Mouse (Mus musculus) induced T-regulatory cell, adult 2 months (primary cell): ENCODE results near the gene Map3k5.

Source experiments
- DNase-seq: peaks from one replicate; pipeline ENCODE4 v3.0.0-alpha.2; 2012; ENCODE audit warnings: low read depth

Map3k5 gene

DNA sequence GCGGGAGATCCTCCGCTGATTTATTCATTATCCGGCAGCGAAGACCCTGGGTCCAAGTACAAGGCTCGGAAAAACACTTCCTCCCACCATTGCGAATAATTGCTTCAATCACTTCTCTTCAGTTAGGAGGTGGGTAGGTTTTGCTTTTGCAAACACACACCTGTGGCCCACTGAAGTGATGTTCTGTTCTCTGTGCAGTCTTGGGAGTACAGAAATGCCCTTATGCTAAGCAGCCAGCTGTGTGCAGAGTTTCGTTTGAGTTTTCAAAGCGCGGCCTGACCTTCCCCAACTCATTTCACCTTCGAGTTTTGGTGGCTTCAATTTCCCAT, 987 bp downstream of the Map3k5 start:
- peak; percentile 64 for DNase-seq

DNA sequence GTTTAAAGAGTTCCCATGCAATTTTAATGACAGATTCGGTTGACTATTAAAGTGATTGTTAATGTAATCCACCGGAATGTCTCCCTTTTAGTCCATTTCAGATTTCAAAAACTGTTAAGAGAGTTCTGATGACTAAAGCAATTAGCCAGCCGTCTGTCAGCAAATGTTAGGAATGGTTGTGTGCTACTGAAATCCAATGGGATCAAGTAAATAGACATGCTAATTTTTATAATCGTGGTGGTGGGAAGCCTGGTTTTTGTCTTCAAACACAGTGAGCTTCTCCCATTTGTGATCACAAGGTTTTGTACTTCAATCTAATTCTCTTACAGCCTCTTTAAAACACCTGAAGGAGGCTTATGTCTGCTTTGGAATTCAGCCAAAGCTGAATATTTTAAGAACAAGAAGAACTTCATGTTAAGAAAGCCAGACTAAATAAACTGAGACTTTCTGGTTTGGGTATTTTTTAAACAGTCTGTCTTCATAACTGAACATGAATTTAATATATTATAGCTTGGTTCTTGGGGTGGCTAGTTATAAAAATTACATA, 1.6 kb downstream of the Map3k5 start:
- DNase-seq, result no peak

DNA sequence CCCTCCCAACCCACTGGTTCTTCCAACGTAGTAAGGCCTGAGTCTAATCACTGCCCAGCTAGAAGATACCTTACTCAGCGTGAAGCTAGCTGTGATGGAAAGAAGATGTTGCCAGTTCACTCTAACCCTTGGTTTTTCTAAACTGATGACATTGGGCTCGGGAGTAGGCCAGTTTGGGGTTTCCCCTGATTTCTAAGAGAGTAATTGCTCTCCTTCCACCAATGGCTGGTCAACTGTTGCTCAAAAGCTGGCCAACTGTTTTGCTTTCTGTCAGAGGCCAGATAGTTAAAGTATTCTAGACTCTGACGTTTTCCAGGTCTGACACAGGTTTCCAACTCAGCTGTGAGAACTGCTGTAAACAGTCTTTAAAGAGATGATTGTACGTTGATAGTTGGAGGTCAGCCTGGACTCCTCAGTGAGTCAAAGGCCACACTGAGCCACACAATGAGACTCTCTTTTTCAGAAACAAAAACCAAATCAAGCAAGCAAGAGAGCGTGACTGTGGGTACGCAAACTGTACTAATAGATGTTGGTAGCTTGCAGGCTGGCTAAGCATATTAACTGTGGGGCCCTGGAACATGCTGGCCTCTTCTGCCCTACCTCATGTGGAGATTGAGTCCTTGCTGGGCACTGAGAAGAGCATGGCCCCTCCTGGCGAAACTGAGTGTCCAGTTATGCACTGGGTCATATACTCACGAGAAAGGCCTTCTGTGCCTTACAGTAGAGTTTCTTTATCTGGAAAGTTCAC, 2.9 kb downstream of the Map3k5 start:
- DNase-seq, result peak; percentile 53

DNA sequence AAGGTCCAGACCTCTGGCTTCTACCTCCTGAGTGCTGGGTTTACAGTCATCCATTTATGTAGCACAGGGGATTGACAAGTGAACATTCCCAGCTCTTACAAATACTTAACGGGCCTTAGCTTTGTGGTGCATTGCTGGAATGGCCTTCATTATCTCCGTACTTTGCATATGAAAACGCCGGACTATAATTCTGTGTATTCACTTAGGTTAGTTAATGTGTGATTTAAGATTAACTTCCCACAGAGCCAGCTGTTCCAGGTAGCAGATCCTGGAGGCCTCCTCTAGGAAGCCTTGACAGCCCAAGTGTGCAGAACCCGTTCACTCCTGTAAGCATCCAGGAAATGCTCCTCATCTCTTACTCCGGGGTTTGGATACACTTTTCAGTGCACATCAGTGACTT, 4.5 kb downstream of the Map3k5 start:
- no peak for DNase-seq

DNA sequence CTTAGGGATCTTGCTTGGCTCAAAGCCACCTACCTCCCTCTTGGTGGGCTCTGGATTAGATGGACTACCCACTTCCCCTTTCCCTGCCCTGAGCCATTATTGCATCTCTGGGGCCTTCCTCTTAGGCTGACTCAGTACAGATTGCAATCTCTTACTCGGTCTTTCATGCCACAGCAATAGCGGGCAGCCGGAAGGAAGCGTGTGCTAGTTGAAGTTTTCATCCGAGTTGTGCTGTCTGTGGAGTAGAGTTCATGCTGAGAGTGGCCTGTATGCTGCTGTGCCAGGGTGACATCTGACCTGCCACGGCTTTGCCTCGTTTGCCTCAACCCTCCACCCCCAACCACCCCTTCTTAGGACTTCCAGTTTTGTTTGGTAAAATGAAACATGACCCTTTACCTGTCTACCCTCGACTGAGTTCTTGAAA, 5.0 kb downstream of the Map3k5 start:
- DNase-seq, result peak; percentile 85

- no peak for DNase-seq
Observed at GRCm38 (mm10) chr10:19940127-19940526, 5.9 kb downstream of the Map3k5 start.

- no peak for DNase-seq
Observed at GRCm38 (mm10) chr10:19940626-19941025, 6.4 kb downstream of the Map3k5 start.

DNA sequence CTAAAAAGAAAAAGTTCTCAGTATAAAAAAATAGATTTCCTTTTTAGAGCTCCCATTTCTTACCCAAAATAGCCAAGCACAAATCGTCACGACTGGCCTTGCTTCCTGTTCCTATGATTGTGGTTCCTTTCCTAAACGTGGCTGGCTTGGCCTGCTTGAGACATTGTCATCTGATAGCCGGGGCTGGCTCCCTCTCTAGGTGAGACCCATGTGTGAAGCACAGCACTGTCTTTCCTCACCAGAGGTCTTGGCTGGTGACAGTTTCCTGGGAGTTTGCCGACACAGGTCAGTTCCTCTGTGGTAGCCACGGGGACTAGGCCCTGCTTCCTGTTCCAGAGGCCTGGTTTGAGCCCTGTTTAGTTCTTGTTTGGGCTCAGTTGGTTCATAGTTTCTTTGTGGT, 6.8 kb downstream of the Map3k5 start:
- DNase-seq, result peak; percentile 54

GRCm38 (mm10) chr10:19941914-19942313, 7.6 kb downstream of the Map3k5 start:
- DNase-seq, result no peak

DNA sequence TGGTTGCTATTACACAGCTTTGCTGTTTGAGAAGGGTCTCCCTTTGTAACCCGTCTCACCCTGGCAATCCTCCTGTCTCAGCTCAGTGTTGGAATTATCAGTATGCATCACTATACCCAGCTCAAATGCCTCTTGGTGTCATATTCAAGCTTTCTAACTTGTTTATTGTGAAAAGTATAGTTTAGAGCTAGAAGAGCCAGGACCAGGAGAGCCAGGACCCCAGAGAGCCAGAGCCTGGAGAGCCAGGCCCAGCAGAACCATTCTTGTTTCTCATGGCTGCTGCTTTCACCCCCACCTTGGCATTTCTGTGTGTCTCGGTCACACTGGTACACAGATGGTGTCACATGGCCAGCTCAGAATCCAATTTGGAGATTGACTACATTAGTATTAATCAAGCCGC, 8.3 kb downstream of the Map3k5 start:
- DNase-seq, result no peak

DNA sequence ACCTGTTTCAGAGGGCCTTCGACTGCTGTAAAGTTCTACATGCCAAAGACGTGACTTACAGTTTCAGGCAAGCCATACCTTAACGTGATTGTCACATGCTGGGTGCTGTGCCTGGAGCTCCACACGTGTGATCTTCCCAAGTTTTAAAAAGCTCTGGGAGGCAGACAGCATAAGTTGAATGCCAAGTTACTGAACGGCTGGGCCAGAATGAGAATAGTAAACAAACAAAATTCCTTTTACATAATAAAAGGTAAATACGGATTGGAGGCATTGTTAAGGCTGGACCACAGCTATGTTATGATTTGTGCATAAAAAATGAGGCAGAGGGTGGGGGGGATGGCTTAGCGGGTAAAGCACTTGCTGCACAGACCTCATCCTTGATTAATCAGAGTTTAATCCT, 11.4 kb downstream of the Map3k5 start:
- DNase-seq, result no peak

GRCm38 (mm10) chr10:19946644-19947043, 12.4 kb downstream of the Map3k5 start:
- no peak for DNase-seq

DNA sequence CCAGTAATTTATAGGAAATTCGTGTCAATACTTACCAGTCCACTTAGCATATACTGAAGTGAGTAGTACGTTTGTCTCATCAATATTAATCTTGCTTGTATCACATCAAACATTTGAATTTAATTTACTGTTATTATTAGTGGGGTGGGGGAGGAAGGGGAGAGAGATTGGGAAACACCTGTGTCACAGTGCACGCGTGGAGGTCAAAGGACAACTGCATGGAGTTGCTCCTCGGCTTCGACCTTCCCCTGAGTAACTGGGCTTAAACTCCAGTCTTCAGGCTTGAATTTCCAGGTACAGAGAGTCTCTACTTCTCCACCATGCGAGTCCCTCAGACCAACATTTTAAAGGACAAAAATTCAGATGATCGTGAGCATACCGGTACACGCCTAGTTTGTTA, 13.2 kb downstream of the Map3k5 start:
- no peak for DNase-seq

DNA sequence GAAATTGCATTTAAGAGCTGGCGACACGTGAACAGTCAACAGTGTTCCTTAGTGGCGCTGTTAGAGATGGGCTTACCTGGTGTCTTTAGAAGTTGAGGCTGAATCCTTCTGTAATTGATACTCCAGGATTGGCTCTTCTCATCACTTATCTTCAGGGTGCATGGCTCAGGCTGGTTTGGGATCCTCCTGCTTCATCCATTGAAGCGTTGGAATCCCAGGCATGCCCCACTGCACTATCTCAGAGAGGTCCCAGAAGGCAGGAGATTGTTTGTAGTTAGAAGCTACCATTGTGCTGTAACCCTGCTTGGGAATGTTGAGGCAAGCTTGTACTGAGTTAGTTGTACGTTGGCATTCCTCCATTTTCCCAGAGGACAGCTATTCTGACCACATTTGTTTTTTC, 13.6 kb downstream of the Map3k5 start:
- DNase-seq, result no peak

DNA sequence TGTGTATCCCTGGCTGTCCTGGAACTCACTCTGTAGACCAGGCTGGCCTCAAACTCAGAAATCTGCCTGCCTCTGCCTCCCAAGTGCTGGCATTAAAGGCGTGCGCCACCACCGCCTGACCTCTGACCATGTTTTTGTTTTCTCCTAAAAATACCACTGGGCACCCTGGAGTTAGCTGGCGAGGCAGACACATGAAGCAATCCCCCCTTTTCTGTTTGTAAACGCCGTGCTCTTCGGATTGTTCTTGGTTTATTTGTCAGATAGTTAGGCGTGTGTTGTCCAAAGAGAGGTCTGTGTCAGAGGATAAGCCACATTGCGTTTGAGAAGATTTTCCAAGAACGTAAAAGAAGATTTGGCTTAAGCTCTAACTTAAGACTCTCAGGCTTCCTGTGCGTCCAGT, 14.1 kb downstream of the Map3k5 start:
- no peak for DNase-seq

DNA sequence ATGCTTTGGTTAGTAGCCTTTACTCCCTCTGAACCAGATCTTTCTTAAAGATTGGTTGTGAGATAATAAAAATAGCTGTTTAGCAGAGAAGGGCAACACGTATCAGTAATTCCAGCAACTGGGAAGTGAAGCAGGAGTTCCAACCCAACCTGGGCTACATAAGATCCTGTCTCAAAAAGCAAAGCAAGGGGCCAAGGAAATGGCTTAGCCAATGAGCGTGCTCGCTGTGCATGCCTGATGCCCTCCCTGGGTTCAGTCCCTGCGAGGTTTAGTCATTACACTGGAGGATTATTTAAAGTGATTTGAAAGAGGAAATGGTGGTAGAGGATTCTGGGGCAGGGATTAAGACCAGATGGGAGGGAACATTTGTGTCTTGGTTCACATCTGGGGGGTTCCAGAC, 14.8 kb downstream of the Map3k5 start:
- no peak for DNase-seq

- DNase-seq, result no peak
Observed at GRCm38 (mm10) chr10:19953032-19953761, 18.9 kb downstream of the Map3k5 start.

DNA sequence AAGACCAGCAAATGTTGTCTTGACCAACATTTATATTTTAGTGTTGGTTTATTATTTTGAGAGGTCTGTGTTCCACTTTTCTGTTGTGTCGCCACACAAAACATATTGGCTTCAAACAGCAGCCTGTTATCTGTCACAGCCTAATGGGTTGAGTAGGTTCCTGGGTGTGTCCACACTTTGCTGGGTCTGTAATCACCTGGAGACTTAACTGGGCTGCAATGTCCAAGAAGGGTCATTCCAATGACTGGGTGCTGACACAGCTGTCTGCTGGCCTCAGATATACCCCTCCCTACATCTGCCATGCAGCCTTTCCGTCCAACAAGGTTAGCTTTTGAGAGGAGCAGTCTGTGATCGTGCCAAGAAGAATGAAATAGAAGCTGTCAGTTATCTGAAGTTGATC, 20.3 kb downstream of the Map3k5 start:
- no peak for DNase-seq

GRCm38 (mm10) chr10:19955817-19956216, 21.5 kb downstream of the Map3k5 start:
- DNase-seq, result peak; percentile 22

DNA sequence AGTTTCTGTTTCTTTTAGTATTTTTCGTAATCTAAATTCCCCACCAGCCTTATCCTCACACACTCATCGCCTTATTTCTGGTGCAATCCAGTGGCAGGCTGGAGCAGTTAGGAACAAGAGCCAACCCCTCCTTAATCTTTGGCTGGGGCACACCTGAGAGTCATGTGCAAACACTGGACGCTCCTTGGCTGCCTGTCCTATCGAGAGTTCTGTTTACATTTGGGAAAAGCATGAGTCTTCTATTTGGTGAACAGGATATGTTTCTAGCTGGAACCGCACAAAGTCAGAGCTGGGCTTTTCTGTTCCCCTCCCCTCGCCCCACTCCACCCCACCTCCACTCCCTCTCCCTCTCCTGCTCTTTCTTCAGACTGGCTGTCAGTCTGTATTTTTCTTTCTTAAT, 22.5 kb downstream of the Map3k5 start:
- peak; percentile 14 for DNase-seq

DNA sequence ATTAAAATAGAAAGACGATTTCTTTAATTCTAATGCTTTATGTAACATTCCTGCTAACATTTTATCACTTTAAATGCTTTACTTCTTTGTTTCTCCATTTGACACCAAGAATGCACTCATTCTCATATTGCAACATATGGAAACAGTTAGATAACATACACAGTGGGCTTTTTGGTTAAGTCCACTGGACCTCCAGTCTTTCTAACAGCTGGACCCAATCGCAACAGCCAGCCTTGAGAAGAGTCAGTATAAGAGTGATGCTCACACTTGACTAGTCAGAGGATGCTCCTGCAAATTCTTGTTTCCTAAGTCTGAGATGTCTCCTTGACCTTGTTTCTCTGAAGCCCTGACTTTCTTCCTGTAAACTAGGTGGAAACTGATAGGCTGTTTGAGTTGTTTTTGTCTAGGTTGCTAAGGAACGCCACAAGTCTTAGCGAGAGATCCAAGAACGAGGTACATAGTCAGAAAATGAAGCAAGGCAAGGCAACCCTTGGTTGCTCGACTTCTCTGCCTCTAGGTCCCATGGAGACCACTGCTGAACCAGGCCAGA, 26.6 kb downstream of the Map3k5 start:
- DNase-seq, result peak; percentile 68

DNA sequence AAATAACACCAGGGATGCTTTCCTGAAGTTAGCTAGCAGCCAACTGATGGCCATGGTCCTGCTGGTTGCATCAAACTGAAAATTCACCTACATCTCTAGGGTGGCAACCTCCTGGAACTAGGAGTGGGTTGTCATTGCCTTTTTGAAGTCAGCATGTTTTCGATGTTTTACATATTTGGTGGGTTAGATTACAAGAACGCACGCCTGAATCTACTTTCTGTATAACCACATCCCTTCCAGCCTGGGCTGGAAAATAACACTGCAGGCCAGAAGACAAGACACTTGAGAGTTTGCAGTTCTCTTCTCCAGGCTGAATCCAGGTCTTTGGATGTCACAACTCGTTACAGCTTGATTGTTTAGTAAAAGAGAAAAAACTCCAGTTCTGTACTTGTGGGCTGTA, 28.5 kb downstream of the Map3k5 start:
- peak; percentile 79 for DNase-seq

DNA sequence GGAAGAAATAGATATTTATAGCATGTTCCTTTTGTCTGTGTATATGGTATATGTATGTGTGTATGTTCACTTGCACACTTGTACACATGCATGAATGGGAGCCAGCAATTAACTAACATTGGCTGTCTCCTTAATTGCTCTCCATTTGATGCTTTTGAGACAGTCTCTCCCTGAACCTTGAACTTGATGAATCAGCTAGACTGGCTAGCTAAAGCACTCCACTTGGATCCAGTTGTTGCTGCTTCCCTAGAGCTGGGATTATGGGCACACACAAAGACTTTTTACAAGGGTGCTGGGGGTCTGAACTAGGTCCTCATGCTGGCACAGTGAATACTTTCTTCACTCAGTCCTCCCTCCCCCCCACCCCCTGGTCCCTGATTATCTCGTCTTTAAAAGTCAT, 28.9 kb downstream of the Map3k5 start:
- DNase-seq, result no peak
